Mouse (Mus musculus) ovary, adult 18-20 months (tissue): ENCODE data around the gene Rnf43.
A peak's percentile ranks its signal among the peaks of the same experiment; 100 is the strongest.

Experiments used
- DNase-seq: peaks from one replicate; pipeline ENCODE4 v3.0.0; 2022; ENCODE audit warnings: low spot score, mixed read lengths

The Rnf43 gene

DNA sequence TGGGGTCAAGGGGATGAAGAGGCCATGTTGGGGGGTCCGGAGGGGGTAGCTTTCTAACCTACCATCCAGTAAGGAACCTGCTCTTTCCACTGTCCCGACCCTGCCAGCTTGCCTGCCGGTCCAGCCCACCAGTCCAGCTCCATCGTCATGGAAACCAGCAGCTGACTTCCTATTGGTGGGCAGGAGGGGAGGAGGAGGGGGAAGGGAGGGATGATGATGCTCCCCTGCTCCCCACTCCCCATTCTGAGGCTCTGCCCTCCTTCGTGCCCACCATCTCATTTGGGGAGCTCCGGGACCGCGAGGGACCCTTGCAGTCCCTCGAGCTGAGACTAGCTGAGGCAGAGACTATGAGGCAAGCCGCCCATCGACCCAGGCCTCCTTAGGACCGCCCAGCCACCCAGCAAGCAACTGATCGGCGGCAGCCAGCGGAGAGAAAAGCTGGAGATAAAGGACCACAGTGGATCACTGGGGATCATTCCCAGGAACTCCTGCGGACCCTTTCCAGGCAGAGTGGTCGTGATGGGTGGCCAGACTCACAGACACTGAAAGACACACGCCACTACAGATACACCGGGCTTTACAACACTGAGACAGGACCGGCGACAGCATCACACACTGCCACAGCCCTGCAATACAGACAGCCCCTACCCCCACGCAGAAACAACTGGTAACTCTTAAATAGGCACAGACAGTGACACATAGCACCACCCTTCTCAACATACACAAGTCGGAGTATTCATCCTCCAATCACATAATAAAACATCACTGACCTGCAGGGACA lies 98.0 kb downstream of the Rnf43 start, which contains the start of gene Tspoap1:
Gene Tspoap1 (plus strand): TSS at position 241 of the 781 bp plus-strand sequence.
- DNase-seq, result no peak

DNA sequence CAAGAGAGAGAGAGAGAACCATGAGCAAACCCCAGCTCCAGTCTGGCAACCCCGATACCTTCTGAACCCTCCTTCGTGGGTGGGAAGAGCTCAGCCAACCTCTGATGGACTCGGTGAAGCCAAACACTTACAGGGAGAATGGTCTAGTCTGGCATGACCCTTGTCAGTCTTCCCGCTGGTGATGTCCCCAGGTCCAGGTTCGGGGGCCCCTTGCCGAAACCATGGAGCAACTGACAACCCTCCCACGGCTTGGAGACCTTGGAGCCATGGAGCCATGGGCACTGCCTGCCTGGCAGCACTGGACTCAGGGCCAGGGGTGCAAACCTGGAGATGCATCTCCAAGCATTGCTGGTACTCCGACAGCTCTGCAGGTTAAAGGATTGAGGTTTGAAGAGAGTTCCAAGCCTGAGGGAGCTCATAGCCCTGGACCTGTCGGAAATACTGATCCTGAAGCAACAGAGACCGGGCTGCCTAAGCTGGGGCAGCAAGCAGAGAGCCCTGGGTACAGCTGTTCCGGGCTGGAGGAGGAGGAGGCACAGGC lies 98.7 kb downstream of the Rnf43 start:
- DNase-seq, result no peak

DNA sequence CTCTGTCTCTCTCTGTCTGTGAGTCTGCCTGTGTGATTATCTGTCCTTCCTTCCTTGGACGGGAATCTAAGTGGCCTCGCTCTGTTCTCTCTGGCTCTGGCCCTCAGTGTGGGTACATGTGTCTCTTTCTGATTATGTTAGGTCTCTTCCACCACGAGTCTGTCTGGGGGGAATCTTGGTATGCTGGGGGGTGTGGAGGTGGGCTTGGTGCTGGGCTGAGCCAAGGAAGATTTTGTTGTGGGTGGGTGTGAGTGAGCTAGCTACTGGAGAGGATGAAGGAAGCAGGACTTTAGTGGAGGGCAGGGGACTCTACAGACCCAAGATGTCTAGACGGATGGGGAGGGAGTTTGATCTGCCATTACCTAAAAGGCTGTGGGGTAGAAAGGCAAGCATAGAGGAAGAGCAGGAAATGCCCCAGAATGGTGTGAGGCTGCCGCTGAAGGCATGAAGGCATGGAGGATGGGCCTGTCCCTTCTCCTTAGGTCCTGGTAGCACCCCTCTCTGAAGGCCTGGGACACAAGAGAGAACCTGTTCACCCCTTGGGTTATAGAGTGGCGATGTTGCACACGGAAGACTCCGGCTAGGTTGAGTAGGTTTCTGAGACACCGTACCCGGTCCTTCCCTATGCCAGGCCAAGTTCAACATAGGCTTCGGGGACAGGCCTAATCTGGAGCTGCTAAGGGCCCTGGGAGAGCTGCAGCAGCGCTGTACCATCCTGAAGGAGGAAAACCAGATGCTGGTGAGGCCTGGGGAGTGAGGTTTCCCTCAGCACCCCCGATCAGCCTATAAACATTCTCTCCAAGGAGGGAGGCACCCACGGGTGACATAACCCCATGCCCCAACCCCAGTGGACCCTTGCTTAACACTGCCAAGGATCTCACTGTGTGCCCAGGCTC lies 99.5 kb downstream of the Rnf43 start:
- DNase-seq, result no peak

DNA sequence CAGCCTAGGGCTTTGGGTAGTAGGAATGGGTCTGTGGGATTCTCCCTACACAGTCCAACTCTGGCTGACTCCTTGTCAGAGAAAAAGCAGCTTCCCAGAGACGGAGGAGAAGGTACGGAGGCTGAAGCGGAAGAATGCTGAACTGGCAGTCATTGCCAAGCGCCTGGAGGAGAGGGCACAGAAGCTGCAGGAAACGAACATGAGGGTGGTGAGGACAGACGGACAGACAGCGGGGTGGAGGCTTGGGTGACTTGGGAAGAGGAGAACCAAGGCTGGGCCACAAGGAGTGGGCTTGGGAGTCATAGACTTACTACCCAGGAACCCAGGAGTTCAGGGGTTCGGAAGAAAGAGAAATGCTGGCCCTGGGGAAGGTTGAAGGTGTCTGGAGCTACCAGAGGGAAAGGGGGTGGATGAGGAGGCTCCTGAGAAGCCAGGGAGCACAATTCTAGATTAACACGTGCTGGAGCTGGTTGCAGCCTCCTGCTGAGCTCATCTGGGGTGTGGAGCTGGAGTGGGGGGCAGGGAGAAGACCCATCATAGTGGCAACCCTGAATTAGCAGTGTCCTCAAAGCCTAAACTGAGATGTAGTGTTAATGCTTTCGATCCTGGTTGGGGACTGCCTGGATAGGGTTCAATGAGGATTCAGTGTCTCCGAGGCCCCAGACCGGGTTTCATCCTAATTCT lies 100.3 kb downstream of the Rnf43 start:
- no peak for DNase-seq

DNA sequence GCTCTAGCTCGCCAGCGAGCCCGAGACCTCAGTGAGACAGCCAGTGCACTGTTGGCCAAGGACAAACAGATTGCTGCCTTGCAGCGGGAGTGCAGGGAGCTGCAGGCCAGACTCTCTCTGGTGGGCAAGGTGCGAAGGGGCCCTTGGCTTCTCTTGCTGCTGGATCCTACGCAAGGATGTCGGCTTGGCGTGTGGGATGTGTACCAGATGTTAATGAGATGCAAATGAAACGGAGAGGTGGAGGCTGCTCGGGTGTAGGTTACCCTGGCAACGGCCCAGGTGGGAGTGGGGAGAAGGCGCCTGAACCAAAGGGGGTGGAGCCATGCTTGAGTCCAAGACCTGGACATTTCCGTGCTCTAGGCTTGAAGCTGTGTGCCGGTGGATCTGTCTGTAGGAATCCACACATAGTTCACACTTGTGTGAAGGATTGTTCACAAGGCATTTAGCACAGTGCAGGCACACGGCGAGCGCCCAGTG lies 101.0 kb downstream of the Rnf43 start:
- DNase-seq, result no peak

DNA sequence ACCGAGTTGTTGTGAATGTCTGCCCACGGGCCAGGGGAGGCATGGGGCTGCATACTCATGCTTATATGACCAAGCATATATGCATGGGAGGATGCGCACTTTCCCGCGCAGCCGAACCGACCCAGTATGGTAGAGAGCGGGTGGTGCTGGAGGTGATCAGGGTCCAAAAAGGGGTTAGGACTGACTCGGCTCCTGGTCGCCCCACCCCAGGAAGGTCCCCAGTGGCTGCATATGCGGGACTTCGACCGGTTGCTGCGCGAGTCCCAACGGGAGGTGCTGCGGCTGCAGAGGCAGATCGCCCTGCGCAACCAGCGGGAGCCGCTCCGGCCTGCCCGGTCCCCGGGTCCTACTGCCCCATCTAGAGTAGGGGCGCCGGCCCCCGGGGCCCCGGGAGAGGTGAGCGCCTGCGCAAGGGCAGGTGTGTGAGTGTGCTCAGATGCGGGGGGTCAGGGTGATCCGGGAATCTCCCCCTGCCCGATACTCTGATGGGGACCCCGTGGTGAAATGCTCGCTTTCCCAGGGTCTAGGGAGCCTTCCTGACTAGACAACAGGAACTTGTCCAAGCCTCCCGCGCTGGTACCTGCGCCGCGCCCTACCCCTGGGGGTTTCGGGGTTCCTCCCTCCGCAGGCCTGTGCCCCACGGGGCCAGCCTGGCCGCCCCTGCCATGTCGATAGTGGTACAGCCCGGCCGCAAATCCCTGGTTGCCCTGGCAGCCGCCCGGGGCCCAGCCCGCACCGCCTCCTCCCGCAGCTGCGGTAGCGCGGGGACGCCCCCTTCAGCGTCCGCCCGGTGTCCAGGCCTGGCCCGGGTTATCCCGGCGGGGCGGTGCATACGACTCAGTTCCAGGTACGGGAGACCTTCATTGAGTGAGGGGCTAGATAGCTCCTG lies 101.7 kb downstream of the Rnf43 start:
- no peak for DNase-seq

DNA sequence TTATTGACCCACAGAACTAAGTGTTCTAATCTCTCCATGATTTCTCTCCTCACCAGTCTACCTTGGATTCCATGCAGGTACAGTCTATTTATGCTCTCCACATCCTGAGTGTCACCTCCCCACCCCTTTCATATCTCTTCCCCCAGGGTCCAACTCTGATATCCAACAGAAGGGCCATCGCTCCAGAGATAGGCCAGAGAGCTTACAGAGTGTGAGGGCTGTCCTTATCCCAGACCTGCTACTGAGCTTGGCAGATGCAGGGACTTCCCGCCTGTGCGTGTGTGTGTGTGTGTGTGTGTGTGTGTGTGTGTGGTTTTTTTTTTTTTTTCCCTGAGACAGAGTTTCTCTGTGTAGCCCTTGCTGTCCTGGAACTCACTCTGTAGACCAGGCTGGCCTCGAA lies 106.2 kb downstream of the Rnf43 start:
- DNase-seq, result no peak

DNA sequence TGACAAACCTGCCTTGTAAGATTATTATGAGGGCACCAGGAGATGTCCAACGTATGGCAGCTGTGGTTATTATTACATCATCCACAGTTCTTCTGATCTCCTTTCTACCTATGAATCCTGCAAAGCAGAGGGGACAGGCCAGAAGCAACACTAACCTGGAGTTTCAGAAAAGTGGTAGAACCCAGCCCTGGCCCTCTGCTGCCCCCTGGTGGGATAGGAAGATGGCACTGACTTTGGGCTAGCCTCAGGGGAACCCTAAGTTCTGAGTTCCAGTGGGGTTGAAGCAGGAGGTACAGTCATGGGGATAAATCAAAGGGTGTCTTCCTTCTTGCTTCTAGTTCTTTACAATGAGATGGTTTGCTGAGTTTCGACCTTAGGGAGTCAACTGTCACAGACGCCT lies 108.5 kb downstream of the Rnf43 start:
- DNase-seq, result no peak

DNA sequence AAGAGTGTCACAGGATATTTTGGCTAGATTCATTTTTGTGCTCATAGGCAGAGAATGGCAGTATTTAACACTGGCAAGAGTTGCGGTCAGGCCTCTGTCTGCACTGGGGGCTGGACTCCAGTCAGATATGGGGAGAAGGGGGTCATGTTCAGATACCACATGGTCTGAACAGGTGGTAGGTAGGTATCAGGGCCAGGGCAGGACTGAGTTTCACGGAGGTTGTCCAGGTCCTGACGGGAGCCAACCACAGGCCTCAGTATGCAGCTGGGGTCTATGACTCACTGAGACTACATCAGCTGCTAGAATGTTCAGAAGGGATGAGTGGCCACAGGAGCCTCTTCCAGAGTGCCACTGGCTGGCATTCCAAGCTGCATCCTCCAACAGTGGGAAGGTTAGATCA lies 109.8 kb downstream of the Rnf43 start:
- no peak for DNase-seq

DNA sequence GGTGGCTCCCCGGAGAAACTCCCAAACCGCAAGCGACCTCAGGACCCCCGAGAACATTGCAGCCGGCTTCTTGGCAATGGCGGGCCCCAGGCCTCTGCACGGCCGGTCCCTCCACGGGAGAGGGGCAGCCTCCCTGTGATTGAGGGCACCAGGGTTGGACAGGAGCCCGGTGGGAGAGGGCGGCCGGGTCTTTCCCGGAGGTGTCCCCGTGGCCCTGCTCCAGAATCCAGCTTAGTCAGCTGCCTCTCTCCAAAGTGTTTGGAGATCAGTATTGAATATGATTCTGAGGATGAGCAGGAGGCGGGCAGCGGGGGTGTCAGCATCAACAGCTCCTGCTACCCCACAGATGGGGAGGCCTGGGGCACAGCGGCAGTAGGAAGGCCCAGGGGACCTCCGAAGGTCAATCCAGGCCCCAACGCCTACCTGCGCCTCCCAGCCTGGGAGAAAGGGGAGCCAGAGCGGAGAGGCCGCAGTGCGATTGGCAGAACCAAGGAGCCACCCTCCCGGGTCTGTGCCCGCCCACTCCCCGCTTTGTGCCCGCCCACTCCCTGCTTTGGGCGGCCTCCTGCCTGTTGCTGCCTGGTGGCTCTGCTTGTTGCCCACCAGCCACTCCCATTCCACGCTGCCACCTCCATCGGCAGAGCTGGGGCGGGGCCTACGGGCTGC lies 115.7 kb downstream of the Rnf43 start:
- peak; percentile 55 for DNase-seq

DNA sequence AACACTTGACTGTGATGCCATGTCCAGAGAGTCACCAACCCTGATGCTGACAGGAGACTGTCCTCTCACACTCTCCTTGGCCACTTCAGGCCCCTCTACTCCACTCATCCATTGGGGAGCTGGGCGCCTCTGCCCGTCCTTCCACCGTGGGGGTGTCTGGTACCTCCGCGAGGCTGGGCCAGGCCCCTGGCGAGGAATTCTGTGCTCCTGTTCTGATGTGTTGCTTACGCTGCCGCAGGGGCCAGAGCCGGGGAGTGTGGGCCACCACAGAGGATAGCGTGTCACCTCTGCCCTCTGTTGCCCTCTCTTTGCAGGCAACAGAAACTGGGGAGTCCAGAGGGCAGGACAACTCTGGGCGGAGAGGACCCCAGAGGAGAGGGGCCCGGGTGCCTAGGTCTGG lies 116.4 kb downstream of the Rnf43 start:
- no peak for DNase-seq

DNA sequence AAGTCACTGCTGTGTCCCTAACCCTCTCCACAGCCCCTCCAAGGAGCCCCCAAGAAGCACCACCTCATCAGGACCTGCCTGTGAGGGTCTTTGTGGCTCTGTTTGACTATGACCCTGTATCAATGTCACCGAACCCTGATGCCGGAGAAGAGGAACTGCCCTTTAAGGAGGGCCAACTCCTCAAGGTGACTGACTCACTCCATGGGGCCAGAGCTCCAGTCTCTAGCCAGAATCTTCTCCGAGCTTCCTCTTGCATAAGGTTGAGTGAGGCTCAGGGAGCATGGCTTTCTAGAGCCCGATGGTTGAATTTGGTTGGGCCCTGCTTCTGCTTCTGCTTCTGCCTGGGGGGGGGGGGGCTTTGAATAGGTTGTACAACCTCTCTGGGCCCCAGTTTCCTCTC lies 116.9 kb downstream of the Rnf43 start:
- no peak for DNase-seq

DNA sequence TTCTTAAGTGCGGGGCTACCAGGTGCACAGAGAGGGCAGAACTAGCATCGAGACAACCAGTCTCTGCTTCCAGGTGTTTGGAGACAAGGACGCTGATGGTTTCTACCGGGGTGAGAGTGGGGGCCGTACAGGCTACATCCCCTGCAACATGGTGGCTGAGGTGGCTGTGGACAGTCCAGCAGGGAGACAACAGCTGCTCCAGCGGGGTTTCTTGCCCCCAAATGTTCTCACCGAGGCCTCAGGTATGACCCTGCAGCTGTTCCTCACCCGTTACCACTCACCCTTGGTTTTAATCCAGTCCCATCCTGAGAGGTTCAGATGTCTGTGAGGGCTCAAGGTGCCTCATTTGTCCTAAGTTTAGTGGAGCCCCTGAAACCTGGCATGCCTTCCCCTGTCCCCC lies 117.6 kb downstream of the Rnf43 start:
- DNase-seq, result no peak
